Mouse (Mus musculus) testis, postnatal 14 days (tissue): Measurements from ENCODE around the gene Cd44.
A peak's percentile ranks its signal among the peaks of the same experiment; 100 is the strongest.

Source experiments
- DNase-seq: peaks from one replicate; pipeline ENCODE4 v3.0.0; 2021; ENCODE audit warnings: low spot score

Gene Cd44

DNA sequence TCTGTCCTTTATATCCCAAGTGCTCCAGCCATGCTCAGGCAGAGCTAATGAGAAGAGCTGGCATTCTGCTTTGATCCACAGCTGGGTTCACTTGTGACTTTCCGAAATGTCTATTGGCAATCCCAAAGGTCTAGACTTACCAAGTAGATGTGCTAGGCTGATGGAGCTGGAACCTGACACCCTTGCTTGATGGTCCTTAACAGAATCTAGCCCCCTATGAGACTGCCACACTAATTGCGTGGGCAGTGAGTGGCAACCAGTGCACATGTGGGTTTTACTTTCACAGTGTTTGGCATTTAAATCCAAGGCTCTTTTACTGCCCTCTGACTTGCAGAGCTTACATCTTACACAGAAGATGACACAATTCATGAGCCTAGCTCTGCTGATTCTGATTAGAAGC lies 29.0 kb downstream of the Cd44 start:
- no peak for DNase-seq

DNA sequence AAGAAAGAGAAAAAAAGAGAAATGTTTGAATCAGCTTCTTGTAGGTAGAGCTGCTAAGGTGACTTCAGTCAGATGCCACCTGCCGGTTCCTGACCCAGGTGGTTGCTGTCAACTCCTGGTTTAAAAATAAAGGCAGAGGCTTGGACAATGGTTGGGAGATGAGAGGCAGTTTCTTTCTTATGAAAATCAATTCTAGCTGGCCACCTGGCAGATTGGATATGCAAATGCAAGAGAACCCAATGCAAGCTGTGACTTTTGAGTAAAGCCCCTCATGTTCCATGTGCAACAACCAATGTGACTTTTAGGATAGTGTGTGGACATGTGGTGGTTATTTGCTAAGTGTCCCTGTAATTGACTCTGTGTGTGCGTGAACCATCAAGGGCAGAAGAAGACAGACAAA lies 33.0 kb downstream of the Cd44 start:
- DNase-seq = no peak

DNA sequence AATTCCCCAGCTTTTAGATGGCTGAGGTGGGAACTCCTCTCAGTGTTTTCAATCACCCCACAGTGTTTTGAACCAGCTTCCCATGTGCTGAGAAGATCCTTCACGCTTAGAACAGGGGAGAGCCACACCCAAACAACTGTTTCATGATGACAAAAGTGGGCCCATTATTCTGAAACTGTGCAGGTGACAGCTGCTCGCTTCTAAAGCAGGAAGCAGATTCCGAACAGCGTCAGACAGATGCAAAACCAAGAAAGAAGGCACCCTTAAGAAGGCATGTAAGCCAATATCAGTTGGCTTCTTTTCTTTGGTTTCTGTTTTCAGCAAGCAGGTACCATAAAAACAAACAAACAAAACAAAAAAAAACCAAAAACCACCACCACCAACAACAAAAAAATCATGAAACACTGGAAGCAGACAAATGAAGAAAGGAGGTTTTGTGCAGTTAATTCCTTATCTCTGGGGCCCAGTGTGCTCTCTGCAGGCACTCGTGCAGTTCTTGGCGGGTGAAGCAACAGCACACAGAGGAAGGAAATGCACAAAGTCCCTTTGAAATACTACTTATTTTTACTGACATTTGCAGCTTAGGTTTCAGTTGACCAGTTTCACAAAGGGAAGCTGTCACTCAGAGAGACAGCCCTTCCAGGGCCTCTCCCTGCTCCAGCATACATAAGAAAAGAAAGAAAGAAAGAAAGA lies 33.9 kb downstream of the Cd44 start:
- no peak for DNase-seq

DNA sequence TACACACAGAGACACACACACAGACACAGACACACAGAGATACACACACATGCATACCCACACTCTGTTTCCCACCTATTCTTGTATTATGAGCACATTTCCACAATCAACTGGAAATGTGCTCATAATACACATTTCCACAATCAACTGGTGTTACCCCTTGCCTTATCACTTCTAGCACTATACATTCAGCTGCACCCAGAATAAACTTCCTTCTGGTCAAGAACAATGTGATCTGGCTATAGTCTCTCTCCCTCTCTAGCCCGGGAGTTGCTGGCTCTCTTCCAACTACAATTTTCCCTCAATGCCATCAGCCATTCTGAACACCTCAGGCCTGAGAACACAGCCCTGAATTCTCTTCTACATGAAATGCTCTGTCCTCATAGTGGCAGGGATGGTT lies 34.9 kb downstream of the Cd44 start:
- DNase-seq = no peak

DNA sequence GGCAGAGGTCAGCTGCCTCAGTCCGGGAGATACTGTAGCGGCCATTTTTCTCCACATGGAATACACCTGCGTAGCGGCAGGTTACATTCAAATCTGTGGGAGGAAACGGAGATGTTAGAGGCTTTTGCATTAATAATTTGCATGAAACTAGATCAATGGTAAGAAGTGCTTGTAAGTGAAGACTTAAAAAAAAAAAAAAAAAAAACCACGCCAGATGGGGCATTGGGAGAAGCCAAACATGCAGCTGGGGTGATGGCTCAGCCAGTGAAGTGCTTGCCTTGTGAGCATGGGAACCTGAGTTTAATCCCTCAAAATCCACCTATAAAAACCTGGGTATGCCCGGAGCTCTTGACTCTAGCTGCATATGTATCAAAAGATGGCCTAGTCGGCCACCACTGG lies 36.1 kb downstream of the Cd44 start:
- no peak for DNase-seq

DNA sequence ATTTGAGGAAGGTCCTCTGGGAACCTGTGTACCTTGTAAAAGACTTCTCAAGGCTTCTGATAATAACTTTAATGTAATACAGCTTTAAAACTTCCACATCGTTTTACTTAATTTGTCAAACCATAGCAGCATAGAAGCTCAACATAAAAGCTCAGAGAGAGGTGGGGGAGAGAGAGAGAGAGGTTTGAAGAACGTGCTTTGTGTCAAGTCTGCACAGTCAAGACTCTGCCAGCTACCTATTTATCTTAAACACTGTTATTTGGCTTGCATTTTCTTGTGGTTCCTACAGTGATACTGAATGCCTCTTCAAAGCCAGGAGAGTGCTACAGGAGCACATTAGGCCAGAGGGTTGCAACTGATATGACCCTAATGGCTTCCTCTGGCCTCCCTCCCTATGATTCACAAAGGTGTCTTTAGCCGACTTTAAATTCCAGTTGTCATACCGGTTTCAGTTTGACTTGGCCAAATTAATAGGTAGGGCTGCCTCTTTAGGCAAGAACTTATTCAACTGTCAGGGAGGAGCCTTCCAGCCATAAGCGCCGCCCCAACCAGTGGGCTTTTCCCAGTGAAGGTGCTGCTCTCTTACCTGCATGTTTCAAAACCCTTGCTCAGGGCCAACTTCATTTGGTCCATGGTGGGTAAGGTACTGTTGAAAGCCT lies 36.6 kb downstream of the Cd44 start:
- DNase-seq = no peak

DNA sequence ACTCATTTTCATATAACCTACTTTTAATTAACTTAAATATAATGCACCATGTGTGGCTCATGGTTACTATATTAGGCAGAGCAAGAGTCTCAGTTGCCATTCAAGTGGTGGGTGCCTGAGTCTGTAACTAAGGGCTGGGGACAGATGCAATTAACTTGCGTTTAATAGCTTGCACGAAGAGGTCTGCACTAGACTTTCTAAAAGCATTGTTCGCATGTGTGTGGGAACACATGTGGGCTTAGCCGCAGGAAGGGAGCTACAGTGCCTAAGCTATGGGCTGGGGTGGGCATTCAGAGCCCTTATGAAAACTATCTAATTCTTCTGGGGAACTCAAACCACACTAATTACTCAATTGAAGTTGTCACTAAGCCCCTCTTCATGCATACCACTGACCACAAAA lies 37.4 kb downstream of the Cd44 start:
- no peak for DNase-seq

DNA sequence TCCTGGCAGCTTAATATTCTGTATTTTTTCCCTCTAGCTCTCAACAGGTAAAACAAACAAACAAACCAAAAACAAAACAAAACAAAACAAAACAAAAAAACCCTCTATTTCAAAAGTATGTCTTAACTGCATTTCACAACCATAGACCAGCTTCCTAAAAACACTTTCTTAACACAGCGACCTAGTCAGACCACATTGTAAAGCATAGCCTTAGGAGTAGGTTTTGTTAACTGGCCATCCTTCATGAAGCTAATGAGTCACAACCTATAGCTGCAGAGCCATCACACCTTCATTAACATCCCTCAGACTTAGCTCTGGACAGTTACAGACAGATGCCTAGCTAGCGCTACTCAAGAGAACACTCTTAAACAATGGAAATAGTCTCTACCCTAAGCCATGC lies 37.9 kb downstream of the Cd44 start:
- DNase-seq = no peak

DNA sequence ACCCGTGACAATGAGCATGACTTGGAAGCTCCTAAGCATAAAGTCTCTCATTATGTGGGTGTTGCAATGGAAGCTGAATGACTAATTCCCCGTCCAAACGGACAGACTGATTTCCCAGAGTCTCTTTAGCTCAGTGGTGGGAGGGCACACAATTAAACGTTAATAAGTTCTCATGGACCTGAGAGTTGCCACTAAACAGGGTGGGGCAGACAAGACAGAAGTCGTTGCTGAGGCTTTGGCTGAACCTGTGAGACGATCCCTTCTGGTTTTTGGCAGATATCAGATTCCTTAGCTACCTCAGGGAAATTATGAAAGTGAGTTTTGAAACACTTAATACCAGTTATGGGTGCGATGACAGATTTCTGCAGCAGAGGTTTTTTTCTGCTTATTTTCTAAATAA lies 38.8 kb downstream of the Cd44 start:
- DNase-seq = no peak

DNA sequence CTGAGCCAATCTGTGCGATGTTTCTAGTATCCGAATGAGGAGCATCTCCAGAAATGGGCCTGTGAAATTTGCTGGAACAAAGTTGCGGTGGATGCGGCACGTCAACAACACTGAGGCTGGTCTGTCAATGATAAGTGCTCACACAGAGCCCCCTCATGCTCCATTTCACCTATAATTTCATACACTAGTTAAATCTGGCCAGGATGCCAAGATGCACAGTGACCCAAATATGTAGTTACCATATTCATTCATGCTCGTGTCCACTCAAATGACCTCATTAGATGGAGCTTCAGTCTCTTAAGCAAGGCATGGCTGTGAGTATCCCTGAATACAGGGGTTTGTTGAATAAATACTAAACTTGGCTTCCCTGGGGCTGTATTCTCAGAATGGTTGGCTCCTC lies 43.2 kb downstream of the Cd44 start:
- no peak for DNase-seq

DNA sequence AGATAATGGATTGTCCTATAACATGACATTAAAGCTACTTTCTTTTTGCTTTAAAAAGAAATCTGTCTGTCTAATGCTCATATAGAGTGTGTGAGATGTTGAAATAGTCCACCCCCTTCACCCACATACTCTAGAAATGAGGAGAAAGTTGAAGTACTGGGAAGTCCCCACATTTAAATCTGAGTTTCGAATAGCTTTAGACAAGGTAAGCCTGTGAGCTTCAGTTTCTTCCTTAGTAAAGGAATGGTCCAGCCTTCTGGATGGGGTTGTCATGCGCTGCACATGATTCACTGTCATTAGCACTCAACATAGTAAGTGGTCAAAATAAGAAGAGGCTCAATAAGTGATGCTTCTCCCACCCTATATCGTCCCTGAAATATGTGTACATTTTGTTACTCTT lies 48.2 kb downstream of the Cd44 start:
- no peak for DNase-seq

DNA sequence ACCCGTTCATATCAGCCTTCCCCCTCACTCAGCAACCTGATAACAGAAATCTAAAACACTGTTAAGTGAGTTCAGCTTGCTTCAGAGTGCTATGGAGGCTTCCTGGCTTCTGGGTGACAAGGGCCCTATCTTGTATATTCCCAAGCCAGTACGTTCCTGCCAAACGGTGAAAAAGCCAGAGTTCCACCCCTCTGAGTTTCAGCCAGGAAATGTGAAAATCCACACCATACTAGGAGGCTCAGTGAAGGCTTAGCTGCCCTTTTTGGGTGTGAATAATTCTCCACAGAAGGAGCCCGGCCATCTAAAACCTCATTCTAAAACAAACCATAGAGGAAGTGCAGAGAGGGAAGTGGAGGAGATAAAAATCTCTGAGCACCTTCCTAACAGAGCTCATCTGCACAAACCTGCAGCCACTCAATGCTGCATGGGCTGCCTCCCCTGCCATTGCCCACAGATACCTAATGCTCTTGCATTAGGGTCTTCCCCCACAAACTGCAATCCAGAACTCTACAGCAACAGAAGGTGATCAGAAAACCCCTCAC lies 49.5 kb downstream of the Cd44 start:
- no peak for DNase-seq

DNA sequence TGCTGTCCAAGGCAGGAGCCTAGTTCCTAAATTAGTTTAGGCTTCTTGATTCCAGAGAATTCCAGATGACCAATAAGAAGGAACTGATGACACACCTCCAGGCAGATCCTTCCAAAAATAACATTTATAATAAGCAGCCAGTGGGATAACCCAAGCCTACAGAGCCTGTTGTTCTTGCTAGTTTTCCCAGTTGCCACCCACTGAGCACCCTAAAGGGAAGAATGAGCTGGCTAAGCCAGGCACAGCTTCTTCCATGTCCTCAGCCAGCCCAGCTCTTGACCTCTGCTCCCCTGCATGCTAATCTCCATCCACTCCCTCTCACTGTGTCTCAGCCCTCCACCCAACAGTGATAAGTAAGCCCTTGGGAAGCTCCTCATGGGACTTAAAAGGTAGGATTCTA lies 51.4 kb downstream of the Cd44 start:
- peak; percentile 58 for DNase-seq

DNA sequence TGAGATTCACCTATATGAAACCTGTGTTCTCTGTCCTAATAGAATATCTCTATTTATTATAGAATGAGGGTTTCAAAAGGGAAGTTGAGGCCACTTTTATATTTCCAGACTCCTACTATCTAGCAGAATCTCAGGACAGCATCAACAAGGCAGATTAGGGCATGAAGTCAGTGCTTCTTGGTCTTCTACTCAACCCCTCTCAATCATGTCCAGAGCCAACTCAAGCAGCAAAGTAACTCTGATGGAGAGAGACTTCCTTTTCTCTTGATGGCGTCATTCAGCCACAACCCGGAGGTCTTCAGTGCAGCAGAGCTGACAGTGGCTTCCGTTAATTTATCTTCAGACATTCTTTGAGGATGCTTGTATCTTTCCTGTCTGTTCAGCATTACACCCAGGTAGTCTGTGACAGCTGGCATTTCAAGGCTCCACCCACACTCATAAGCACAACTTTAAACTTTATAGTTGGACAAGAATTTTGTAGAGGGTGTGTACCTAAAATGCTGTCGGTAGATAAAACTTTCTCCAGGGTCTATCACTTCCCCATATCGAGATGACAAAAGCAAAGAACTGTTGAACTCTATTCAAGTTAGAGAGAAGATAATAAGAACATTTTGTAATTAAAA lies 52.5 kb downstream of the Cd44 start:
- no peak for DNase-seq

DNA sequence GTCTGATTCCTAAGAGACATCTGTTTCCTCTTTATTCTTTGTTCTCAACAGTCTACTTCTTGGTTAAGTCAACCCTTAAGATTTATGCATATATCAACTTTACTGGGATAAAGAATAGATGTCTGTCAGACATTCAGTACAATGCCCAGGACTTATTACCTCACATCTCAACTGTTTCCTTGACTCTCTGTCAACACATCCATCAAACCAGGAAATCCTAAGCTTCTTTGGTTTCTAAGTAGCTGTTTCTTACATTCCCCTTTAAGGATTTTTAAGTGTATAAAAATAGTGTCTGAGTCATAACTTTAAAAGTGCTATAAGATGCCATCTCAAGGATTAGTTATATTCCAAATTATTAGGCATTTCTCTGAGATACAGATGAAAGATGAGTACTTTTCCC lies 60.2 kb downstream of the Cd44 start:
- no peak for DNase-seq

DNA sequence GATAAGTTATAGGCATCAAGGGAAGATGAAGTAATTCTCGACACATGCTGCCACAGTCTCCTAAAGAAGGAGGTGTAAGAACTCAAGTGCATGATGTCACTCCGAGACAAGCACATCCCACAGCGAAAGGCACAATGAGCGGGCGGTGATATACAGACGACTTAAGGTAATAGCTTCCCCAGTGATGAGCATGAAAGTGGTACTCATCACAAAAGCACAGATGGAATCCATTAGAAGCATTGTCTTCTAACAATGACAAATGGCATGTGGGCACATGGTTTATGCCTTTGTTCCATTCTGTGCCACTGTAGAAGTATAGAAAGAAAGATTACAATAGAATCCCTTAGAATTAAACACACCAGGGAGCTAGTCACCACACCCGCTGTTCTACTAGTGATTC lies 63.3 kb downstream of the Cd44 start:
- no peak for DNase-seq

DNA sequence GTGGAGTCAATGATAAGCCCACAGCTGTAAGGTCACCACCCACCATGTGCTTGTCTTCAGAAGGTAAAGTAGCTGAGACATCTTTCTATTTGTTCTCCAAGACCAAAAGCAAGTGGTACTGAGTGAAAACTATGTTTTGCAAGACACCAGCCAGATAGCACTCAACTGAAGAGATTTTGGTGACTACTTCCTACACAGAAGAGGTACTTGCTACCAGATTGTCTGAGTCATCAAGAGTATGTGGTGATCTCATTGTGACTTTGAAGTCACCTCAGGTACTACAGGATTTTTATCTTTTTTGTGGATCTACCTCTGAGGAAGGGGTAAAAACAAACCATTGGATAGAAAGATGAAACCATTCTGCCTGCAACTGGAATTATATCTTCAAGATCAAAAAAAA lies 69.9 kb downstream of the Cd44 start:
- DNase-seq = no peak

DNA sequence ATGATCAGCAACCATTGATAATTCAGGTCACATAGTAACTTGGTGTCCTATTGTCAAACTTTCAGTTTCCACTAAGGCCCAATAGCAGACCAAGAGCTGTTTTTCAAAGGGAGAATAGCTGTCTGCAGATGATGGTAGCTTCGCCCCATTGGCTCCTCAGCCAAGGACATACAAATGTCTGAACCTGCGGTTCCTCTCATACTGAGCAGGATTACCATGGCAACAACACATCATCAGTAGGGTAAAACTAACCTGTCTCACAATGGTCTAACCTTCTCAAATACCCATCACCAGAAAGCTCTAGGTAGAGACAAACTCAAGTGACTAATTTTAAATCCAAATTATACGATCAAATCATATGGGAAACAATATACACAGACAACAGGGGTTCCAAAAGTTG lies 72.3 kb downstream of the Cd44 start:
- peak; percentile 80 for DNase-seq

DNA sequence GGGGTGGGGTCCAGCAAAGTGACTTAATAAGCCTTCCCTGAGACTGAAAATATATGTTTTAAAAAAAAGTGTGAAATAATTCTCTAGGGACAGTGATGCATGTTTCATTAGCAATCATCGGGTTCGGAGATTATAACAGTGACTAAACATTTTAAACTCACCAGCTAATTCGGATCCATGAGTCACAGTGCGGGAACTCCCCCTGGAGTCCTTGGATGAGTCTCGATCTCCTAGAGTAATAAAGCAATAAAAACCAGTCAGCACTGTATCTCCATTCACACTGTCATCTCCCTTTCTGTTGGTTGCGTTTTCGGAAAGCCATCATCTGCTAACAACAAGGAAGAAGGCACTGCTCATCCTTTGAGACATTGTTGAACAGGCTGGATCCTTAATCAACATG lies 73.1 kb downstream of the Cd44 start:
- DNase-seq = no peak

DNA sequence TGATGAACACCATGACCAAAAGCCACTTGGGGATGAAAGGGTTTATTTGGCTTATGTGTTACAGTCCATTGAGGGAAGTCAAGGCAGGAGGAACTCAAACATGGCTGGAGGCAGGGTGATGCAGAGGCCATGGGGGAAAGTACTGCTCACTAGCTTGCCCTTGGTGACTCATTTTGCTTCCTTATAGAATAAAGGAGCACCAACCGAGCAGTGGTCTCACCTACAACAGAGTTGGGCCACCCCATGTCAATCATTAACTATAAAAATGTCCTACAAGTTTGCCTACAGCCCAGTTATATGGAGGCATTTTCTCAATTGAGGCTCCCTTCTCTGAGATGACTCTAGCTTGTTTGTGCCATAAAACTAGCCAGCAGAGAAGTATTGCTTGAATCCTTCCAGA lies 73.6 kb downstream of the Cd44 start:
- DNase-seq = no peak

DNA sequence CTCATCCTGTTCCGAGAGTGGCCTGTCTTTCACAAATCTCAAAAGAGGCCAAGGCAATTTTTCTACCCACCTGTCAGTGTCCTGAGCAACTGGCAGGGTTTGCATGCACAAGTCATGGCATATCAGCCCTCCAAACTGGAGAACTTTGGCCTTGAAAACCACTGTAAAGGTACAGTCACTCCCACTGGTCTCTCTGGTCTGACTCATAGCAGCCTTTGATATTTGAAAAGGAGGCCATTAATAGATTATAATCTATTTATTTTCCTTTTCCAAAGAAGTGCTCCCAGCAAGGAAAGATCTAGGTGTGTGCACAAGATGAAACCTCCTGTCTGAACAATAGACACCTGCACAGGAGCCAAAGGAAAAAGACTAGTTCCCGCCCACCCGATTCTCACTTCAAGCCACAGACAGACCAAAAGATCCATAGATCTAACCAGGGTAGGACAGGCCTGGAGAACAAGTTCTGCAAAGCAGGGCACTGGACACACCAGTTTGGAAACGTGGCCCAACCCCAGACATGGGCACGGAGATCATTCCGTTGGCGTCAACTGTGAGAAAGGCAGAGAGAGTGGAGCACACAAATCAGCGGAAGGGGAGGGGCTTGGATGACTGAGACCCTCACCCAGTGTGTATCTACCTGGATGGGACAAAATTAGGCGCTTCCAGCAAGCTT lies 75.4 kb downstream of the Cd44 start:
- DNase-seq = no peak

DNA sequence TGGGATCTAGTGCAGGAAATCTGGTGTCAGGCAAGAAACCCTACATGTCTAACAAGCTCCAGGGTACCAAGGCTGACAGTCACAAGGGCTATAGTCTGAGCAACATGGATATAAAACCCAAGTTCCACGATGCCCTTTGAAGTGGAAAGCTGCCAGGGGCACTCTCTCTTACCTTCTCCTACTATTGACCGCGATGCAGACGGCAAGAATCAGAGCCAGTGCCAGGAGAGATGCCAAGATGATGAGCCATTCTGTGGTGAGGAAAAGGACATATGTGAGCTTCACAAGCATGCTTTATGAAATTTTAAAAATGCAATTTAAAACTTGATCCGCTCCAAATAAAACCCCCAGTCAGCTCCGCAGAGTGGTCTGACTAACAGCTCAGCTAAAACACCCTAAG lies 79.4 kb downstream of the Cd44 start:
- DNase-seq = no peak

DNA sequence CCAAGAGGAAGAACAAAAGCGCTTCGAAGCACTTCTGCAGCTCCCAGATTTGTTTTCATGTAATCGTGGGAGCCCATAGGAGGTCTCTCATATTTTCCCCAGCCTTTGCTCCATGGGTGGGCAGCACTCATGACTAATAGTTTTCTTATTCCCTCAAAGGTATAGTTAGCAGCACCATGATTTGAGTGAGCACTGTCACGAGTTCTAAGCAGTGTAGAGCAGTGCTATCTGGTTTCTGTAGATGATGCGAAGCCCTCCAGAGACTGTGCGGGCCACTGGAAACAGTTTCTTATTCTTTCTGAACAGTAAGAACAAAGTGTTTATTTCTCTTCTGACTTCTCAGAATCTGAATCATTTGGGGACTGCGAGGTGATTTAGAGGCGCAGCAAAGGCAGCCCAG lies 80.7 kb downstream of the Cd44 start:
- no peak for DNase-seq
